In genomic region chr19:11589205-11589604, GRCm38 (mm10) we compare ENCODE assay signal across 23 mouse cellular contexts. TPM values are rescaled to one million over a fixed set of nuclear protein-coding genes. Genes with fewer than 3 reads are reported as not detected.
DNase-seq lines count a peak whose midpoint lies in the region; ATAC-seq lines count a peak whose summit lies in the region.
"Had no signal": no experiment of that assay in that cellular context is flagged by ENCODE, and none has a peak within 500 bp of the region (broad histone marks: within the 10 kb centered on the region; RNA-seq: fewer than 3 reads in every experiment).

No protein-coding gene starts in this region.

- H3K27ac ChIP-seq in heart, embryonic 12.5 days (ENCODE audit: poor library complexity, severe bottlenecking) = no peak overlapping the region
- H3K27ac ChIP-seq in kidney, embryonic 15.5 days = no peak overlapping the region
- H3K27ac ChIP-seq: embryonic facial prominence, embryonic 15.5 days; forebrain, embryonic 10.5 days; heart, embryonic 10.5 days; hindbrain, embryonic 15.5 days; layer of hippocampus, adult 2 months; left cerebral cortex, adult 2 months; limb, embryonic 13.5 days; liver, embryonic 14.5 days; midbrain, embryonic 15.5 days had no signal

- peak; percentile 84 for DNase-seq in heart, adult 11 months
- DNase-seq in B cell, adult 2 months = peak; percentile 27 to 36
- peak; percentile 40 for DNase-seq in splenic B cell, adult 2 months (ENCODE audit: low read depth, low spot score)
- DNase-seq in urinary bladder, postnatal 36 days (ENCODE audit: low spot score in 2 of 2) = no peak
- no peak for DNase-seq in testis, postnatal 10 days (ENCODE audit: low spot score)
- DNase-seq: cerebellum, adult 9-10 months; gastrocnemius, postnatal 25 days; kidney, adult 11 months; kidney, postnatal 10 days had no signal

- H3K9ac ChIP-seq in heart, embryonic 12.5 days = no peak overlapping the region
- no peak overlapping the region for H3K9ac ChIP-seq in kidney, embryonic 15.5 days
- H3K9ac ChIP-seq: embryonic facial prominence, embryonic 15.5 days; hindbrain, embryonic 15.5 days; limb, embryonic 13.5 days; liver, embryonic 14.5 days; midbrain, embryonic 15.5 days had no signal

- no peak overlapping the region for H3K4me3 ChIP-seq in heart, embryonic 12.5 days
- no peak overlapping the region for H3K4me3 ChIP-seq in kidney, embryonic 15.5 days (replicated peaks)
- H3K4me3 ChIP-seq: embryonic facial prominence, embryonic 15.5 days; forebrain, embryonic 10.5 days; heart, embryonic 10.5 days; hindbrain, embryonic 15.5 days; layer of hippocampus, adult 2 months; left cerebral cortex, adult 2 months; limb, embryonic 13.5 days; midbrain, embryonic 15.5 days had no signal

- no peak for ATAC-seq in heart, embryonic 12.5 days (ENCODE audit: insufficient number of reproducible peaks, low FRiP score)
- ATAC-seq in granulocyte monocyte progenitor cell, adult 5-6 weeks (replicated peaks; ENCODE audit: poor library complexity, severe bottlenecking) = peak; percentile 96
- no peak for ATAC-seq in kidney, embryonic 15.5 days (replicated peaks; ENCODE audit: low FRiP score)
- ATAC-seq: midbrain, embryonic 15.5 days had no signal

- H3K9me3 ChIP-seq in heart, embryonic 12.5 days (replicated peaks) = no peaks in the 10 kb centered on the region
- H3K9me3 ChIP-seq in kidney, embryonic 15.5 days (replicated peaks) = no peaks in the 10 kb centered on the region
- H3K9me3 ChIP-seq: embryonic facial prominence, embryonic 15.5 days; forebrain, embryonic 10.5 days; heart, embryonic 10.5 days; hindbrain, embryonic 15.5 days; limb, embryonic 13.5 days; midbrain, embryonic 15.5 days had no signal

- H3K4me1 ChIP-seq in heart, embryonic 12.5 days (replicated peaks) = no peaks in the 10 kb centered on the region
- no peaks in the 10 kb centered on the region for H3K4me1 ChIP-seq in kidney, embryonic 15.5 days
- H3K4me1 ChIP-seq: embryonic facial prominence, embryonic 15.5 days; forebrain, embryonic 10.5 days; heart, embryonic 10.5 days; hindbrain, embryonic 15.5 days; limb, embryonic 13.5 days; midbrain, embryonic 15.5 days had no signal

- H3K4me2 ChIP-seq in heart, embryonic 12.5 days = no peak overlapping the region
- H3K4me2 ChIP-seq in kidney, embryonic 15.5 days = no peak overlapping the region
- H3K4me2 ChIP-seq: embryonic facial prominence, embryonic 15.5 days; hindbrain, embryonic 15.5 days; limb, embryonic 13.5 days; midbrain, embryonic 15.5 days had no signal

- H3K27me3 ChIP-seq in heart, embryonic 12.5 days (replicated peaks) = no peaks in the 10 kb centered on the region
- no peaks in the 10 kb centered on the region for H3K27me3 ChIP-seq in splenic B cell, adult 2 months (ENCODE audit: control insufficient read depth, insufficient read depth, low read length, poor library complexity, severe bottlenecking)
- no peaks in the 10 kb centered on the region for H3K27me3 ChIP-seq in kidney, embryonic 15.5 days
- H3K27me3 ChIP-seq: embryonic facial prominence, embryonic 15.5 days; hindbrain, embryonic 15.5 days; limb, embryonic 13.5 days; midbrain, embryonic 15.5 days had no signal

- H3K36me3 ChIP-seq in heart, embryonic 12.5 days = no peaks in the 10 kb centered on the region
- no peaks in the 10 kb centered on the region for H3K36me3 ChIP-seq in splenic B cell, adult 2 months (ENCODE audit: control insufficient read depth, insufficient read depth, low read length, poor library complexity, severe bottlenecking)
- no peaks in the 10 kb centered on the region for H3K36me3 ChIP-seq in kidney, embryonic 15.5 days
- H3K36me3 ChIP-seq: embryonic facial prominence, embryonic 15.5 days; forebrain, embryonic 10.5 days; heart, embryonic 10.5 days; hindbrain, embryonic 15.5 days; limb, embryonic 13.5 days; midbrain, embryonic 15.5 days had no signal

- WGBS in heart, embryonic 12.5 days = 57% methylated on average over 4 of the region's 4 CpGs
- WGBS in kidney, embryonic 15.5 days = 65% methylated on average over 4 of the region's 4 CpGs

RNA-seq across cellular contexts. Expression of gene Ms4a6d, which starts 15.4 kb away (rescaled TPM):
- polyA plus RNA-seq in heart, embryonic 12.5 days (2016; fragmentation: Nextera tagmentation; extraction: Ambion mirVana) = 0.77 and 1.1 TPM in 2 replicates
- total RNA-seq in granulocyte monocyte progenitor cell, adult 5-6 weeks (2014; fragmentation: Nextera tagmentation) = 3.6 and 6.2 TPM in 2 replicates
- total RNA-seq in granulocyte monocyte progenitor cell, adult 5-6 weeks (2017) = 2.4 and 2.7 TPM in 2 replicates
- polyA plus RNA-seq in kidney, embryonic 15.5 days (2015; fragmentation: Nextera tagmentation; extraction: Ambion mirVana) = 2.8 and 4.2 TPM in 2 replicates

RNA-seq across cellular contexts. Expression of gene Ms4a2, which starts 34.3 kb away (rescaled TPM):
- not detected in 2 replicates for polyA plus RNA-seq in heart, embryonic 12.5 days (2016; fragmentation: Nextera tagmentation; extraction: Ambion mirVana)
- 21.5 and 44.3 TPM in 2 replicates for total RNA-seq in granulocyte monocyte progenitor cell, adult 5-6 weeks (2014; fragmentation: Nextera tagmentation)
- total RNA-seq in granulocyte monocyte progenitor cell, adult 5-6 weeks (2017) = 35.0 and 40.7 TPM in 2 replicates
- 1.3 and 2.0 TPM in 2 replicates for polyA plus RNA-seq in kidney, embryonic 15.5 days (2015; fragmentation: Nextera tagmentation; extraction: Ambion mirVana)
- total RNA-seq: left cerebral cortex, adult 2 months had no signal
- polyA plus RNA-seq: midbrain, embryonic 15.5 days; neural tube, embryonic 11.5 days had no signal

RNA-seq across cellular contexts. Expression of gene Ms4a3, which starts 51.4 kb away (rescaled TPM):
- polyA plus RNA-seq in heart, embryonic 12.5 days (2016; fragmentation: Nextera tagmentation; extraction: Ambion mirVana) = 0.18 TPM in 1 of 2 replicates, not detected in the other
- 1,080 and 1,135 TPM in 2 replicates for total RNA-seq in granulocyte monocyte progenitor cell, adult 5-6 weeks (2014; fragmentation: Nextera tagmentation)
- 1,013 and 1,248 TPM in 2 replicates for total RNA-seq in granulocyte monocyte progenitor cell, adult 5-6 weeks (2017)
- polyA plus RNA-seq in kidney, embryonic 15.5 days (2015; fragmentation: Nextera tagmentation; extraction: Ambion mirVana) = 0.17 and 0.55 TPM in 2 replicates
- total RNA-seq: gastrocnemius, postnatal 25 days; heart, postnatal 25 days; layer of hippocampus, adult 2 months; left cerebral cortex, adult 2 months had no signal
- polyA plus RNA-seq: embryonic facial prominence, embryonic 15.5 days; forebrain, embryonic 10.5 days; heart, embryonic 10.5 days; hindbrain, embryonic 15.5 days; limb, embryonic 13.5 days; midbrain, embryonic 15.5 days had no signal

RNA-seq across cellular contexts. Expression of gene Ms4a4d, which starts 52.6 kb away (rescaled TPM):
- 0.33 and 0.41 TPM in 2 replicates for polyA plus RNA-seq in heart, embryonic 12.5 days (2016; fragmentation: Nextera tagmentation; extraction: Ambion mirVana)
- not detected in 2 replicates for total RNA-seq in granulocyte monocyte progenitor cell, adult 5-6 weeks (2014; fragmentation: Nextera tagmentation)
- total RNA-seq in granulocyte monocyte progenitor cell, adult 5-6 weeks (2017) = not detected in 2 replicates
- polyA plus RNA-seq in kidney, embryonic 15.5 days (2015; fragmentation: Nextera tagmentation; extraction: Ambion mirVana) = 0.10 and 0.30 TPM in 2 replicates
- total RNA-seq: layer of hippocampus, adult 2 months; left cerebral cortex, adult 2 months had no signal
- polyA plus RNA-seq: hindbrain, embryonic 15.5 days; midbrain, embryonic 15.5 days had no signal

Comparison
In these comparisons a context has a peak if more than half of its experiments do, and no peak if none do; other contexts are left out.
1. DNase-seq: peak in heart, adult 11 months (single experiment), B cell, adult 2 months (2 of 2) and splenic B cell, adult 2 months (single experiment); none in urinary bladder, postnatal 36 days (0 of 2) and testis, postnatal 10 days (single experiment).